Mouse (Mus musculus): ENCODE measurements around the gene Rab3d.

Gene Rab3d

DNA sequence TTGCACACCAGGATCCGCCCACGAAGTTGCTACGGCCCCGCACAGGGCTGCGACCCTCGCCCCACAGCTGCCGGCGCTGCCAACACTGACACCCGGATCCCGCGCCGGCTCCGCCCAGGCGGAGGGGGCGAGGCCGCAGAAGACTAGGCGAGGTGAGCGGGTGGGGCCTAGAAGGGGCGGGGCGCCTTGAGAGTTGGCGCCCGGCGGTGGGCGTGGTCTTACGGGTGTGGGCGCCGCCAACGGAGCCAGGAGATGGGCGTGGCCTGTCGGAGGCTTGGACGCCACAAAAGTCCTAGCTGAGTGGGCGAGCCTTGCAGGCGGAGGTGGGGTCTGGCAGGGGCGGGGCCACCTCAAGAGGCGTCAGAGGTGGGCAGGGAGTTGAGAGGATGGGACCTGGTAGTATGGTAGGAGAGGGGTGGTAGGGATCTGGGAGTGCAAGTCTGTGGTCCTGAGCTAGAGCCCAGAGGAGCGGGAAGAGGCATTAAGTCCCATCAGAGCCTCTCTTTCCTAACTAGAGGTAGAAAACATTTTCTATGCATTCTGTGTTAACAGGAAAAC, at the start of gene Rab3d:
Gene Rab3d, minus strand, starts transcription at position 158 of the 558 bp plus-strand sequence.
- in situ Hi-C loops (cut with MseI, MboI): no loop called here

- in situ Hi-C loops (cut with MseI, MboI): no loop called here
Measured at GRCm38 (mm10) chr9:21963417-21963816, 45.4 kb upstream of the Rab3d start, which contains the start of gene Epor. TSS of gene Epor (minus strand) at chr9:21963506.

DNA sequence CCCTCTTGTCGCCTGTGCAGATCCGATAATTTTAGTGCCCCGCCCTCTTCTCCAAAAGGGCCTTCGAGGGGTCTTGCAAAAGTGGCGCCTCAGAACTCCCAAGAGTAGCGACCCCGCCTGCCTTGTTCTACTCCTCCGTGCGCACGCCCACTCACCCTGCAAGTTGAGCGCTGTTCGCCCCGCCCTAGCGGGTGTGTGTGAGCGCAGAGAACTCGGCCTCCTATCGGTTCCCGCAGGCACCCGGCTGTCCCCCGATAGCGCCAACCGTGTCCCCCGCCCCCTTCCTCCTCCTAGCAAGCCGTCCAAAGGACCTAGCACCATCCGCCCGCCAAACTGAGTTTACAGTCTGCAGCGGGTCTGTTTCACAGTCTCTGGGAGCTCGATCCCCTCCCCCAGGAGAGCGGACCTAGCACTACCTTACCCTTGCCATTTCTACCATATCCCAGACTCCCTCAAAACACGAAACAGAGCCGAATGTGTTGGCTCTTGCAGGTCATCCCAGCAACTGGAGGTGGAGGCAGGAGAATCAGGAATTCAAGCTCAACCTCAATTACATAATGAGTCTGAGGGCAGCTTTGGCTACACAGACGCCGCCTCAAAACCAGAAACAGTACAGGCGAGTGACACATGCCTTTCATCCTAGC, 44.5 kb upstream of the Rab3d start:
- in situ Hi-C loops (cut with MseI, MboI): no loop called here

GRCm38 (mm10) chr9:21962010-21962409, 44.0 kb upstream of the Rab3d start:
- in situ Hi-C loops (cut with MseI, MboI): no loop called here

GRCm38 (mm10) chr9:21961366-21961980, 43.5 kb upstream of the Rab3d start:
- in situ Hi-C loops (cut with MseI, MboI): no loop called here

- in situ Hi-C loops (cut with MseI, MboI): no loop called here
Measured at GRCm38 (mm10) chr9:21960558-21961208, 42.7 kb upstream of the Rab3d start.

- in situ Hi-C loops (cut with MseI, MboI): no loop called here
Measured at GRCm38 (mm10) chr9:21960135-21960534, 42.1 kb upstream of the Rab3d start.

DNA sequence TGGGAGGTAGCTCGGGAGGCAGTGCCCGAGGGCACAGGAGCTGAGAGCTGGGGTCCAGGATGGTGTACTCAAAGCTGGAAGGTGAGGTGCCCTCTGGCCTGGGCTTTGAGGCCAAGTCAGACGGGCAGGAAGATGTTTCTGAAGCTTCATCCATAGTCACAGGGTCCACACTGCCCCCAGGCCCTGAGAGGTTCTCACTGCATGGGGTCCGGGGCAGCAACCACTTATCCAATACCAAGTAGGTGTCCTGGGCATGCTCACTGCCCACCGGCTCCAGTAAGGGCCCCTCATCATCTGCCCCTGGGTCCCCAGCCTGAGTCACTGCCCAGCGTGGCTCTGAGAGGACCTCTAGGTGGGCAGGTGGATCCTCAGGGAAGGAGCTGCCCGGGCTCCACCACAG, 41.3 kb upstream of the Rab3d start:
- in situ Hi-C loops (cut with MseI, MboI): no loop called here

DNA sequence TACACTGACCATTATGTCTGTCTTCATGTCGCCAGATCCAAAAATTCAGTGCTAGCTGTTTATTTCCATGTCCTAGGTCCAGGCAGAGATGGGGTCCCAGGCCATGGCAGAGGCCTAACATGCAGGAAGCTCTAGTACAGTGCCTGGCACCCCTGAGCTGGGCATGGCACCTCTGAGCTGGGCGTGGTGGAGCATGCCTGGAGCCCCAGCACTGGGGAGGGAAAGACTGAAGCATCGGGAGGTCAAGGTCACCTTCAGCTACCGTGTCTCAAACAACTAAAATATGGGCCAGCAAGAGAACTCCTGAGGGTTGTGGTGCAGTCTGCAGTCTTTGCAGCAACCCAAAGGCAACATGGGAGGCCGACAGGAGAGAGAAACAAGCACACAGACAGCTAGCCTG, 40.4 kb upstream of the Rab3d start:
- in situ Hi-C loops (cut with MseI, MboI): no loop called here

DNA sequence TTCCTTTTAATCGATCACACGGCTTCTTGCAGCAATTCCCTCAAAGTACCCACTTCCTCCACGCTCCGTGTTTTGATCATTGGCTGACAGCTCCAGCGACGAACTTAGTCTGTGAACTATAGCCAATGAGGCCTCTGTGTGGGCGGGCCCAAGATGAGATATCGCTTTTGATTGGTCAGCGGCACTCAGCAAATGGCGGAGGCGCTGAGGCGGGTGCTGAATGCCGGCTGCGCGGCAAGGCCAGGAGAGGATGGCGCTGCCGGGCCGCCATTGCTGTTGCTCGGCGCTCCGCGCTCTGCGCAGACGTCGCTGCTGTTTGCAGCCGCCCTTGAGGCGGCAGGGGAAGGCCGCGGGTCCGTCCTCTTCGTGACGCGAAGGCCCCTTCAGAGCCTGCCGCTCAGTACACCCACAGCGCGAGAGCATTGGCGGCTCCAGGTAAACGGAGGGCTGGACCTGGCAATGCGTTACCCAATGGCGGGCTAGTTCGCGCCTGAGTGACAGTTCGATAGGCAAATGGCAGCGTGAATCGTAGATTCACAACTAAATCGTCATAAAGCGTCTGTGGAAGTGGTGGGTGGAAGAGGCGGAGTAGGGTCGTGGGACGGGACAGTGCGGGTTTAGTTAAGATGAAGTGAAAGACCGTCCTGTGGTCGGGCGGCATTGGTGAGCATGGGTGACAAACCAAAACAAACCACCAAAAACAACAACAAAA, 37.7 kb upstream of the Rab3d start, which contains the start of gene Swsap1:
Gene Swsap1, plus strand, starts transcription at position 186 of the 712 bp plus-strand sequence.
- in situ Hi-C loops (cut with MseI, MboI): no loop called here

DNA sequence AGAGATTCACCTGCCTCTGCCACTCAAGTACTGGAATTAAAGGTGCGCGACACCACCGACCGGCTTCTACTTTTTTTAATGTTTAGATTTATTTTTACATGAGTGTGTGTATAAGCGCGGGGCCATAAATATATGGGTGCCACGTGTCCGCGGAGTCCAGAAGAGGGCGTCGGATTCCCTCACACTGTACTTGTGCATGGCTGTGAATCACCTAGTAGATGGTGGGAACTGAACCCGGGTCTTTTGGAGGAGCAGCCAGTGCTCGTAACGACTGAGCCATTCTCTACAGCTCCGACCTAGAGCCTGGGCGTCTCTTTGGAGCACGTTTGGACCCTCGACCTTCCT, 37.2 kb upstream of the Rab3d start:
- in situ Hi-C loops (cut with MseI, MboI): no loop called here

- in situ Hi-C loops (cut with MseI, MboI): no loop called here
Measured at GRCm38 (mm10) chr9:21954635-21955034, 36.6 kb upstream of the Rab3d start.

DNA sequence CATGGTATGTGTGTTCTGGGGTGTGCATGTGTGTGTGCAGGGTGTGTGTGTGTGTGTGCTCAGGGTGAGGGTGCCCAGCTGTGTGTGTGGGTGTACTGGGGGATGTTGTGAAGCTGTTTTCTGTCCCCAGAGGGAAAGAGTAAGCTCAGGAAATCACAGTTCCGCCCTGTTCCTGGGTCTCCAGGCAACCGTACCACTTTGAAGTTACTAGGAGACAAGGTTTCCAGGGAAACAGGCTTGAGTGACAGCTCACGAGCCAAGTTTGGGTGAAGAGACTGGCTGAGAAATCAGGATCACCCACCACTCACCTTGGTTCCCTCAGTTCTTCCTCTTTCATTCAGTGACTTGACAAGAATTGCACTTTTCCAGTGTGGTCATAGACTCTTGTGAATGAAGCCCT, 35.6 kb upstream of the Rab3d start:
- in situ Hi-C loops (cut with MseI, MboI): no loop called here

DNA sequence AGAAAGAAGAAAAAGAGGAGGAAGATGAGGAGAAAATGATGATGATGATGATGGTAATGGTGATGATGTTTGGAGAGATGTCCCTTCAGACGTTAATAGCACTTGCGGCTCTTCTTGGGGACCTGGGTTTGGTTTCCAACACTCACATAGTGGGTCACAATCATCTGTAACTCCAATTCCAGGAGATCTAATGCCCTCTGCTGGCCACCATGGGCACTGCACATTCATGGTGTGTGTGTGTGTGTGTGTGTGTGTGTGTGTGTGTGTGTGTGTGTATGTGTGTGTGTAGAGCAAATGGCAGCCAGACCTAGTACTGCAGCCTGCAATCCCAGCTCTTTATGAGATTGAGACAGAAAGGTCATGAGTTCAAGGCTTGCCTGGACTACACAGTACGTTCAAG, 34.0 kb upstream of the Rab3d start:
- in situ Hi-C loops (cut with MseI, MboI): no loop called here

DNA sequence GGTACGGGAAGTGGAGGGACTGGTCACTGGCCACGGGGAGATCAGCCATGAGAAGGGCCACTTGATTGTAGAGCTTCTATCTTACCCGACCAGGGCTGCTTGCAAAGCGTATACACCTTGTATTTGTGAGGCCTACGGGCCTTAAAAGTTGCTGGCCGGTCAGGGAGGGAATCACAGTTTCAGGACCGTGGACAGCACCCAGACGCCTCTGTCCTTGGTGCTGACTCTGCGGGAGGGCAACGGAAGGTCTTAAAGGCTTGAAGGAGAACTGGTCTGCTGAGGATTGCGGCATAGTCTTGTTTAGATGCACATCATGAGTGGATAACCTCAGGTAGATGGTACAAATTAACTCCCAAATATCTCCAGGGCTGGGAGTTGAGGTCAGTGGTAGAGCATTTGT, 32.3 kb upstream of the Rab3d start:
- in situ Hi-C loops (cut with MseI, MboI): no loop called here

- in situ Hi-C loops (cut with MseI, MboI): no loop called here
Measured at GRCm38 (mm10) chr9:21948790-21949189, 30.8 kb upstream of the Rab3d start.

DNA sequence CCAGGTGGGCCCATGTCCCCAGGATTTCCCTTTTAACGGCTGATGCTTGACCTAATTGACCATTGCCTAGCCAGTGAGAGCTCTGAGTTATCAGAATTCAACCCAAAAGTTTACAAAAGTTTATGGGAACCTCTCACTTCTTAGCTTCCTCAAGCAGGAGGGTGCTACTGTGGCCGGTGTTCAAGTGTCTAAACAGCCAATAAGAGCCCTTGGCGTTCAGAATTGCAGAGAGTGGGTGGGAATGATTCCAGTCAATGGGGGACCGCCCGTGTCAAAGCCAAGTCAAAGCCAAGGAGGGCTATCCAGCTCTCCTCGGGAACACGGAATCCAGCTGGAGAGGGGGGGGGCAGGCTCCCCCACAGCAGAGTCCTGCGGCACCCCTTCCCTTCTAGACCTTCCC, 30.2 kb upstream of the Rab3d start:
- in situ Hi-C loops (cut with MseI, MboI): no loop called here

DNA sequence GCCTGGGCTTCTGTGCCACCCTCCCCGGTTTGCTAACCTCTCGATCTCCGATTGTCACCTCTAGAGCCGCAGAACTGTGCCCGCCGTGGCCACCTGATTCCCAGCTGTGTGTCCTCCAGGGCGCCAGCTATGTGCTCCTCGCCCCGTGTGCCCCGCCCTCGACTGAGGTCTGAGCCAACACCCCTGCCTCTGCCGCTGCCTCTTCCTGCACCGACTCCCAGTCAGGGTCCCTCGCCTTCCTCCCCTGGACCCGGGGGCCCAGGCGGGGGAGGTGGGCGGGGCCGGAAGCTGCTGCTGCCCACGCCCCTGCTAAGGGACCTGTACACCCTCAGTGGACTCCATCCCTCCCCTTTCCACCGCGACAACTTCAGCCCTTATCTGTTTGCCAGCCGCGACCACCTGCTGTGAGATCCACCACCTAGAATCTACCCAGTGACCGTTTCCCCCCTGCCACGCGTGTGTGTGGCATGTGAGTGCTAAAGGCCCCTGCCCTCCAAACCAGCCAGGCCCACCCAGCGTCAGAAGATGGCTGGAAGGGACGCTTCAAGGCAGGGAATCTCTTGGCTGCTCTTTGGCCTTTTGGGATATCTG, 29.6 kb upstream of the Rab3d start:
- in situ Hi-C loops (cut with MseI, MboI): no loop called here

GRCm38 (mm10) chr9:21944267-21944666, 26.3 kb upstream of the Rab3d start:
- in situ Hi-C loops (cut with MseI, MboI): no loop called here

DNA sequence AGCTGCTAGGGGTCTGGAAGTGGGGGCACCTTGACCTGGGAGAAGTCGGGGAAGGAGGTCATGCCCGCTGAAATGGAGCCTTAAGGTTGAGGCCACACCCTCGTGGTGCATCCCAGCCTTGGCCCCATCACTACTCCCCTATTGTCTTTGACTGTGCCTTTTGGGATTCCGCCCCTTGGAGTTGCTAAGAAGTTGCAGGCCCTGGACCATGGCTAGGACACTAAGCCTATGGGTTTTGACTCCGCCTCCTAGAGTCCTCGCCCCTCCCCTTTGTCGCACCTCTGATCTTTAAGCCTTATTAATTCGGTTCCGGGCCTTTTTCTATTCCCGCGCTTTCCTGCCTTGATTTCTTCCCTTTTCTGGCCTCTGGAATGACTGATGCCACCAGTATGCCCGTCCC, 25.6 kb upstream of the Rab3d start:
- in situ Hi-C loops (cut with MseI, MboI): no loop called here

GRCm38 (mm10) chr9:21943046-21943445, 25.1 kb upstream of the Rab3d start:
- in situ Hi-C loops (cut with MseI, MboI): no loop called here

All from mouse trophoblast stem cell (cell line).